Mouse (Mus musculus): ENCODE measurements around the gene Olfr1160. TPM values are rescaled to one million over a fixed set of nuclear protein-coding genes. Genes with fewer than 3 reads are reported as not detected.

Gene Olfr1160
- polyA plus RNA-seq, 1 experiment from 2014 or later: not detected

Other genes with a start within 250 kb of the Olfr1160 start
- gene Olfr152, start 228.8 kb downstream of the Olfr1160 start, polyA plus RNA-seq (2014; fragmentation: Nextera tagmentation; extraction: Ambion mirVana): not detected in 2 replicates
- not detected in 2 replicates for gene Olfr1143, start 207.7 kb downstream of the Olfr1160 start, polyA plus RNA-seq (2014; fragmentation: Nextera tagmentation; extraction: Ambion mirVana)
- gene Olfr1145, start 198.4 kb downstream of the Olfr1160 start, polyA plus RNA-seq (2014; fragmentation: Nextera tagmentation; extraction: Ambion mirVana): not detected in 2 replicates
- gene Olfr1148, start 177.7 kb downstream of the Olfr1160 start, polyA plus RNA-seq (2014; fragmentation: Nextera tagmentation; extraction: Ambion mirVana): not detected in 2 replicates
- not detected in 2 replicates for gene Olfr1150-ps1, start 164.3 kb downstream of the Olfr1160 start, polyA plus RNA-seq (2014; fragmentation: Nextera tagmentation; extraction: Ambion mirVana)
- not detected in 2 replicates for gene Olfr1151, start 152.4 kb downstream of the Olfr1160 start, polyA plus RNA-seq (2014; fragmentation: Nextera tagmentation; extraction: Ambion mirVana)
- 0.03 TPM in 1 of 2 replicates, not detected in the other for gene Olfr1152, start 141.8 kb downstream of the Olfr1160 start, polyA plus RNA-seq (2014; fragmentation: Nextera tagmentation; extraction: Ambion mirVana)
- not detected in 2 replicates for gene Olfr1153, start 113.3 kb downstream of the Olfr1160 start, polyA plus RNA-seq (2014; fragmentation: Nextera tagmentation; extraction: Ambion mirVana)
- gene Olfr1154, start 103.1 kb downstream of the Olfr1160 start, polyA plus RNA-seq (2014; fragmentation: Nextera tagmentation; extraction: Ambion mirVana): not detected in 2 replicates
- not detected in 2 replicates for gene Olfr1155, start 63.1 kb downstream of the Olfr1160 start, polyA plus RNA-seq (2014; fragmentation: Nextera tagmentation; extraction: Ambion mirVana)
- gene Olfr1156, start 55.2 kb downstream of the Olfr1160 start, polyA plus RNA-seq (2014; fragmentation: Nextera tagmentation; extraction: Ambion mirVana): not detected in 2 replicates
- gene Olfr1157, start 40.0 kb downstream of the Olfr1160 start, polyA plus RNA-seq (2014; fragmentation: Nextera tagmentation; extraction: Ambion mirVana): not detected in 2 replicates
- gene Olfr74, start 33.6 kb downstream of the Olfr1160 start, polyA plus RNA-seq (2014; fragmentation: Nextera tagmentation; extraction: Ambion mirVana): not detected in 2 replicates
- gene Olfr1158, start 18.2 kb downstream of the Olfr1160 start, polyA plus RNA-seq (2014; fragmentation: Nextera tagmentation; extraction: Ambion mirVana): not detected in 2 replicates
- not detected in 2 replicates for gene Olfr1161, start 14.5 kb upstream of the Olfr1160 start, polyA plus RNA-seq (2014; fragmentation: Nextera tagmentation; extraction: Ambion mirVana)
- gene Olfr73, start 29.4 kb upstream of the Olfr1160 start, polyA plus RNA-seq (2014; fragmentation: Nextera tagmentation; extraction: Ambion mirVana): not detected in 2 replicates
- not detected in 2 replicates for gene Olfr1162, start 42.9 kb upstream of the Olfr1160 start, polyA plus RNA-seq (2014; fragmentation: Nextera tagmentation; extraction: Ambion mirVana)
- not detected in 2 replicates for gene Olfr1163, start 63.6 kb upstream of the Olfr1160 start, polyA plus RNA-seq (2014; fragmentation: Nextera tagmentation; extraction: Ambion mirVana)
- gene Olfr1164, start 85.7 kb upstream of the Olfr1160 start, polyA plus RNA-seq (2014; fragmentation: Nextera tagmentation; extraction: Ambion mirVana): not detected in 2 replicates
- not detected in 2 replicates for gene Olfr1166, start 120.0 kb upstream of the Olfr1160 start, polyA plus RNA-seq (2014; fragmentation: Nextera tagmentation; extraction: Ambion mirVana)
- not detected in 2 replicates for gene Olfr1167, start 146.9 kb upstream of the Olfr1160 start, polyA plus RNA-seq (2014; fragmentation: Nextera tagmentation; extraction: Ambion mirVana)
- not detected in 2 replicates for gene Olfr1168, start 173.6 kb upstream of the Olfr1160 start, polyA plus RNA-seq (2014; fragmentation: Nextera tagmentation; extraction: Ambion mirVana)
- gene Olfr1170, start 220.1 kb upstream of the Olfr1160 start, polyA plus RNA-seq (2014; fragmentation: Nextera tagmentation; extraction: Ambion mirVana): not detected in 2 replicates